Mouse (Mus musculus) CD8-positive naive resting alpha-beta T cell, adult 2 months (primary cell): ENCODE data around the gene Olfr720.

ENCODE experiments used
- DNase-seq, 2 experiments: peaks; one replicate each; pipeline ENCODE4 v3.0.0; 2022; ENCODE audit warnings: low read depth in 2 of 2, low spot score in 2 of 2

The Olfr720 gene

DNA sequence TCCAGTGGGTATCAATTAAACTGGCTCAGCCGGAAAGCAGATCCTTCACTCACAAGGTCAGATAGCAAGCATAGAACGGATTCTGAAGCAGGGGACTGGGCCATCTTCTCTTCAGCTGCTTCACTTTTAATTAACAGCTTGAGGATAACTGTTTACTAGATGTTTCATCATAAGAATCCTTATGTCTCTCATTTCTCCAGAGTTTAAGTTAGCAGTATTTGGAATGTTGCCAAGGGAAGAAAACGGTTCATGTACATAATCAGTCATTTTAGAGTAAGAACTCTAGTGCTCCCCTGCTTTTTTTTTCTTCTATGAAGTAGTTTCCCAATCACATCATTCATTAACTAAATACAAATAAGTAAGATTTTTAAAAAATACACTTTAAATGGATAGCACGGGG lies at the start of gene Olfr720:
TSS of gene Olfr720 (minus strand) at position 101 of the 400 bp plus-strand sequence.
- no peak for DNase-seq
